Mouse (Mus musculus): Measurements from ENCODE around the gene Rab3ip. TPM values are rescaled to one million over a fixed set of nuclear protein-coding genes. Genes with fewer than 3 reads are reported as not detected.

Gene Rab3ip
- polyA plus RNA-seq, 1 experiment from 2014 or later = 173 TPM

DNA sequence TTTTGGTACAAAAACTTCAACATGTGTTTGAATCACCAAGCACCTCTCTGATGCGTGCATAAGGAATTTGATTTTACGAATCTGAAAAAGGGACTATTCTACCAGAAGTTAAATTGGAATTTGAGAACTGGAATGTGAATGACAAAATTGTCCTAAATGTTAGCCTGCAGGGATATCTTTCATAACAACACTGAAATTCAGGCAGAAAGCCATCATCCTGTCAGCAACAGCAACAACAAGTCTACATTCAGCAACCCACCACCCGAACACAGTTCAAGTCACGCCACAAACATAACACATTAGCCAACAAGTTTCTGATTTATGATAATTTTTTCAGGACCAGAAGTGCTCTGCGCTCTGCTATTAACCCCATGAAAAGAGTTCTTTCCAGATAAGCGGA, 4.6 kb upstream of the Rab3ip start:
- ATAC-seq (replicated peaks; ENCODE audit: low FRiP score, low read depth) = no peak

DNA sequence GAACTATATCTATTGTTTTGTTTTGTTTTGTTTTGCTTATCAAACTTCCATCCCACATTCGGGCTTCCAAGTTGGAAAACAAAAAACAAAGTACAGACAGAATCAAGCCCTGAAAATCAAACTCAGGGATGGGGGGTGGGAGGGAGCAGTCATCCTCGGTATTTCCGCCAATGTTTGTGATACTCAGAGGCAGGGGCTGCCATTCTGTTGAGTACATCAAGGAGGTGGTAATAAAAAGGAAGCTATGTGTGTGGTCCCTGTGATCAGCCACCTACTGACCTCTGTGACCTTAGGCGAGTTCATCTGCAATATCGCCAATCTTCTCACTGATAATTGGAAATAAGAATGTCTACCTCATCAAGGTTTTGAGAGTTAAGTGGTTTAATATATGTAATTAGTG, 317 bp upstream of the Rab3ip start:
- Histone ChIP-seq H3K27me3 (ENCODE audit: insufficient read depth, low read length) (no peaks in the 10 kb centered on the region), H3K4me3 (replicated peaks; ENCODE audit: low read depth, low read length) (peak overlapping the region; percentile 94), H3K4me1 (replicated peaks; ENCODE audit: insufficient read depth, low read length) (no peaks in the 10 kb centered on the region), H3K36me3 (ENCODE audit: insufficient read depth, low read length) (0 out of 2 replicates have a peak, but pooled peaks cover 4% of the 10 kb centered on the region), H3K4me2 (ENCODE audit: low read length) (peak overlapping the region; percentile 51), H3K9me3 (replicated peaks; ENCODE audit: low read length) (no peaks in the 10 kb centered on the region), H3K9ac (ENCODE audit: low read depth, low read length) (no peak overlapping the region), H3K27ac (no peak overlapping the region)
- no peak for TF ChIP-seq CTCF (IDR thresholded peaks at IDR 0.05; ENCODE audit: low read depth)
- WGBS = 16% methylated on average over 5 of the region's 5 CpGs
- DNase-seq (ENCODE audit: low spot score) (no peak), ATAC-seq (replicated peaks; ENCODE audit: low FRiP score, low read depth) (no peak)

More for the DNA sequence above, 4.6 kb upstream of the Rab3ip start:
- no peak overlapping the region for H3K4me3 ChIP-seq (replicated peaks; ENCODE audit: low read depth, low read length)
- 95% methylated on average over 6 of the region's 6 CpGs for WGBS
- H3K27me3 ChIP-seq (ENCODE audit: insufficient read depth, low read length) = no peaks in the 10 kb centered on the region
- H3K9me3 ChIP-seq (replicated peaks; ENCODE audit: low read length) = no peaks in the 10 kb centered on the region
- no peak overlapping the region for H3K27ac ChIP-seq
- no peak overlapping the region for H3K4me2 ChIP-seq (ENCODE audit: low read length)
- no peak overlapping the region for H3K9ac ChIP-seq (ENCODE audit: low read depth, low read length)
- H3K4me1 ChIP-seq (replicated peaks; ENCODE audit: insufficient read depth, low read length) = 0 out of 2 replicates have a peak, but pooled peaks cover 4% of the 10 kb centered on the region
- H3K36me3 ChIP-seq (ENCODE audit: insufficient read depth, low read length) = no peaks in the 10 kb centered on the region
- DNase-seq (ENCODE audit: low spot score) = no peak
- TF ChIP-seq CTCF (IDR thresholded peaks at IDR 0.05; ENCODE audit: low read depth) = no peak

DNA sequence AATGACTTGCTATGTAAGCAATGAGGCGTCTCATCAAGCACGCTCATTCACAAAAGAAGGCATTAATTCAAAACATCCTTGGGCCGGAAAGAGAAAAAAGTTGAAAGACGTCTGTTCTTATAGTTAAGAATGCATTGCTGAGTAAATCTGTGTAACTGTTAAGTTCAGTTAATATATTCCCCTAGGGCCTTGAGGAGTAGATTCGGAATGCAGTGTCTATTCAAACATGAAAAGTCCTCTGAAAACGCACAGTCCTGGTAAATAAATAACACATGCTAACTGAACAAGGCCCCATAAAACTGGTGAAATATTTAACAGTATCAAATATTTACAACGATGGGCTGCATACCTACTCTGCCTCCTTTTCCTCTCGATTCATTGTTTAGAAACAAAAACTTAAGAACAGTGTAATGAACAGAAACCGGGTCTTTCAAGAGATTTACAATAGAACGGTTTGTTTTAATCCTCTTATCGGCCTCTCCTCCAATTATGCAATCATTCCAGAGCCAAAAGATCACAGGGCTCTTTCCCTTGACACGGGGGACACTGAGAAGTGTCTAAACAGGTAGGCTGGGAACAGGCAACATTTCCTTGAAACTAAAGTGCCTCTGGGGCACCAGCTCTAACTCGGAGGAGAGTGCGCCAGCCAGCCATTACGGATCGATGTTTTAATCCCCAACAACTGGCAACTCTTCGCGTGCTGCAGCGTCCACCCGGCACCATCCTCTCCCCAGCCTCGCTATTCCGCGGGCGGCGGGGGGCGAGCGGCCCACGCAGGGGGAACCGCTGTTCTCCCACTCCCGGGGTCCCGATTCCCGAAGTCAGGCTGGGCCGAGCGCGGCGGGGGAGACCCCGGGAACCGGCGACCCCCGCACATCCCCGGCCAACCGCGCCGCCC, 1.2 kb downstream of the Rab3ip start:
- ATAC-seq (replicated peaks; ENCODE audit: low FRiP score, low read depth) = peak; percentile 38
- DNase-seq (ENCODE audit: low spot score) = peak; percentile 68
- 0 out of 2 replicates have a peak, but pooled peaks cover 4% of the 10 kb centered on the region for H3K36me3 ChIP-seq (ENCODE audit: insufficient read depth, low read length)

DNA sequence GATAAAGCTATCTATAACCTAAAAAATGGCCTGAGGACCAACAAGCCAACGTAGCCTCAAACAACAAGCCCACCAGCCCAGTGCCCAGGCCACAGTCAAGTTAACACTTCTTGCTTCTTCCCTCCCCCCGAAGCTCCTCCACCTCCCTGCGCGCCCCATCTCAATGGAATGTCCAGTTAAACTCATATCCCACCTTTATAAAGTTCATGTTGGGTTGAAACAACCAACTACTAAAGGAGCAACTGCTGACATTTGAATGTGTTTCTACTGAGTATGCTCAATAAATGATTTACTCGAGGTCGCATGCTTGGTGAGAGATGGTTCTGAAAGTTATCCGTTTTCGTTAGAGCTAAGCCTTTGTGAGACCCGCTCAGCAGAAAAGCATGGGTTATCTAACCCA, 2.2 kb downstream of the Rab3ip start:
- ATAC-seq (replicated peaks; ENCODE audit: low FRiP score, low read depth) (no peak), DNase-seq (ENCODE audit: low spot score) (no peak)
- 52% methylated on average over 9 of the region's 9 CpGs for WGBS
- peak overlapping the region; percentile 79 for H3K4me2 ChIP-seq (ENCODE audit: low read length)
- H3K4me1 ChIP-seq (replicated peaks; ENCODE audit: insufficient read depth, low read length) = peaks cover 3% of the 10 kb centered on the region
- H3K4me3 ChIP-seq (replicated peaks; ENCODE audit: low read depth, low read length) = peak overlapping the region; percentile 94
- H3K27me3 ChIP-seq (ENCODE audit: insufficient read depth, low read length) = no peaks in the 10 kb centered on the region
- peak overlapping the region; percentile 94 for H3K27ac ChIP-seq
- H3K9ac ChIP-seq (ENCODE audit: low read depth, low read length) = peak overlapping the region; percentile 19
- TF ChIP-seq CTCF (IDR thresholded peaks at IDR 0.05; ENCODE audit: low read depth) = no peak
- no peaks in the 10 kb centered on the region for H3K9me3 ChIP-seq (replicated peaks; ENCODE audit: low read length)
- H3K36me3 ChIP-seq (ENCODE audit: insufficient read depth, low read length) = 0 out of 2 replicates have a peak, but pooled peaks cover 4% of the 10 kb centered on the region

More for the DNA sequence above, 1.2 kb downstream of the Rab3ip start:
- Histone ChIP-seq H3K4me1 (replicated peaks; ENCODE audit: insufficient read depth, low read length) (peaks cover 3% of the 10 kb centered on the region), H3K27ac (peak overlapping the region; percentile 94), H3K9ac (ENCODE audit: low read depth, low read length) (peak overlapping the region; percentile 90), H3K27me3 (ENCODE audit: insufficient read depth, low read length) (no peaks in the 10 kb centered on the region), H3K4me2 (ENCODE audit: low read length) (peak overlapping the region; percentile 79), H3K4me3 (replicated peaks; ENCODE audit: low read depth, low read length) (peak overlapping the region; percentile 94), H3K9me3 (replicated peaks; ENCODE audit: low read length) (no peaks in the 10 kb centered on the region)
- no peak for TF ChIP-seq CTCF (IDR thresholded peaks at IDR 0.05; ENCODE audit: low read depth)
- 2% methylated on average over 37 of the region's 44 CpGs for WGBS

DNA sequence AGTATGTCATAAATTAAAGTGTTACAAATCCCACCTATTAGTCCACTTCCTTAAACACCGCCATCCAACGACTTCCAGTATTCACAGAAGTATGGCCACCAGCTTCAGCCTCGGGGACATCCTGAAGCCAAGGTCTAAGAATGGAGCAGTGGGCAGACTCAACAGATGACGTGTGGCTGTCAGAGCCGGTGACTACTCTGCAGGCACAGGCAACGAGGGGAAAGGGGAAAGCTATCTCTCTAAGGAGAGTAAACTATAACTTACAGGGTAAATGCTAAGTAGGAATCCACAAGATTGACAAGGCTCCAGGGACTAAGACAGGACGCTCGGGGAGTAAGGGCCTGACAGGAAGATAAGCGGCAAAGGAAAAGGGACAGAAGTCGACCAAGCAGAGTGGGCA, 5.6 kb downstream of the Rab3ip start:
- Histone ChIP-seq H3K9ac (ENCODE audit: low read depth, low read length) (no peak overlapping the region), H3K4me1 (replicated peaks; ENCODE audit: insufficient read depth, low read length) (peaks cover 3% of the 10 kb centered on the region), H3K4me3 (replicated peaks; ENCODE audit: low read depth, low read length) (0 out of 2 replicates have a peak overlapping the region, but pooled peaks have one; percentile 4), H3K27me3 (ENCODE audit: insufficient read depth, low read length) (no peaks in the 10 kb centered on the region), H3K9me3 (replicated peaks; ENCODE audit: low read length) (no peaks in the 10 kb centered on the region), H3K27ac (peak overlapping the region; percentile 77), H3K36me3 (ENCODE audit: insufficient read depth, low read length) (peaks cover 10% of the 10 kb centered on the region), H3K4me2 (ENCODE audit: low read length) (peak overlapping the region; percentile 79)
- no peak for TF ChIP-seq CTCF (IDR thresholded peaks at IDR 0.05; ENCODE audit: low read depth)
- DNase-seq (ENCODE audit: low spot score) = no peak
- WGBS = 27% methylated on average over 10 of the region's 10 CpGs
- no peak for ATAC-seq (replicated peaks; ENCODE audit: low FRiP score, low read depth)

DNA sequence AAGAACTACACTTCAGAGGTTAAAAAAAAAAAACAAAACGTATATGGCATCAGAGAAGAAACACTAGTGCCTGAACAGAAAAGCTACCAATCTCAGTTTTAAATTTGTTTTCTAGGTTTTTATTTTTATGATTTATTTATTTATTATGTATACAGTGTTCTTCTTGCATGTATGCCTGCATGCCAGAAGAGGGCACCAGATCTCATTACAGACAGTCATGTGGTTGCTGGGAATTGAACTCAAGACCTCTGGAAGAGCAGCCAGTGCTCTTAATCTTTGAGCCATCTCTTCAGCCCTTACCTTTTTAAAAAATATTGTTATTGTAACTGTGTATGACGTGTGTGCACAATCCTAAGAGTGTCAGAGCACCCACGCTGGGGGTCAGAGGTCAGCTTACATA, 6.4 kb downstream of the Rab3ip start:
- WGBS = 75% methylated on average over 3 of the region's 3 CpGs
- ATAC-seq (replicated peaks; ENCODE audit: low FRiP score, low read depth) = no peak

More for the DNA sequence above, 6.4 kb downstream of the Rab3ip start:
- Histone ChIP-seq H3K27ac (no peak overlapping the region), H3K4me1 (replicated peaks; ENCODE audit: insufficient read depth, low read length) (peaks cover 3% of the 10 kb centered on the region), H3K27me3 (ENCODE audit: insufficient read depth, low read length) (no peaks in the 10 kb centered on the region), H3K4me3 (replicated peaks; ENCODE audit: low read depth, low read length) (no peak overlapping the region), H3K4me2 (ENCODE audit: low read length) (no peak overlapping the region), H3K36me3 (ENCODE audit: insufficient read depth, low read length) (peaks cover 11% of the 10 kb centered on the region), H3K9me3 (replicated peaks; ENCODE audit: low read length) (no peaks in the 10 kb centered on the region), H3K9ac (ENCODE audit: low read depth, low read length) (no peak overlapping the region)
- TF ChIP-seq CTCF (IDR thresholded peaks at IDR 0.05; ENCODE audit: low read depth) = peak; percentile 68
- no peak for DNase-seq (ENCODE audit: low spot score)

Measured in kidney, postnatal 0 days (tissue).